Mouse (Mus musculus): ENCODE data around the gene Sbk2.

Gene Sbk2

DNA sequence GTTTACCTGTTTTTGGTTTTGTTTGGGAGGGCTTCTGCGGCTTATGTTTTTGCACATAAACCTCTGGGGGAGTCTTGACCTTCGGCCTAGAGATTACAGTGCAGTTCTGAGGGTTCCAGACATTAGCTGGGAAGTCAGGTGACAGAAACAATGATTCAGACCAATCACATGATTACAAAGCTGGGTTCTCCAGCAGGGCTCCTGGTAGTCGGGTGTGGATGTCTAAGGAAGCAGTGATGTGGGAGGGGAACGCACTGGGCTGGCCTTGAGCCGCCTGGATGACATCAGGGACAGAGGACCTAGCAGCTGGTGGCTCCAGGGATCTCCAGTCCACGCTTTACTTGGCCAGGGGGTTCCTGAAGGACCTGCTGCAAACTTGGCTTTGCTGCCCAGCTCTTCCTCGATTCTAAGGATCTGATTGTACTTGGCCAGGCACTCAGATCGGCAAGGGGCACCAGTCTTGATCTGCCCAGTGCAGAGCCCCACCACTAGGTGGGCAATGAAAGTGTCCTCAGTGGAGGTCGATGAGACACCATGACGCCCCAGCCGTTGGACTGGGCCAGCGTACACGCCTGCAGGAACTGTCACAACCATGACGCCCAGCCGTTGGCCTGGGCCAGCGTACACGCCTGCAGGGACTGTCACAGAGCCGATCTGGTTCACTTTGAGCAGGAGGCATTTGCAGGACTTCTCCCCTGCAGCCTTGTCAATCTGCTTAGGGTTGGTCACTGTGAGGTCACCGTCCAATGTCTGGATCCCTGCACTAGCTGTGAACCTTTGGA lies 13.5 kb downstream of the Sbk2 start:
- no peak for DNase-seq

DNA sequence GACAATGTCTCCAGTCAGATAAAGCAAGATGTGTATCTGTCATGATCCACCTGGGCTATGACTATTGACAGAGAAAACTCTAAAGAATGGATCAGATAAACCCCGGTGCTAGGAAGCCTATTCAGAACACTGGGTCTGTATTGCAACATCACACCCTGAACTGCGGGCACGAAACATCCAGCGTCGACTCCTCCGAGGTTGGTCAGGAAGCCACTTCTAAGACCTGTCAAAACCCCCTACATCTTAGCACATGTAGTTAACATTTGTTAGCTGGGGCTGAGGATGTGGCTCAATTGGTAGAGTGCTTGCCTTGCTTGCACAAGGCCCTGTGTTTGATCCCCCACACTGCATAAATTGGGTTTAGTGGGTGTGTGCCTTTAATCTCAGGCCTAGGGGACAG lies 15.8 kb downstream of the Sbk2 start:
- DNase-seq = no peak

DNA sequence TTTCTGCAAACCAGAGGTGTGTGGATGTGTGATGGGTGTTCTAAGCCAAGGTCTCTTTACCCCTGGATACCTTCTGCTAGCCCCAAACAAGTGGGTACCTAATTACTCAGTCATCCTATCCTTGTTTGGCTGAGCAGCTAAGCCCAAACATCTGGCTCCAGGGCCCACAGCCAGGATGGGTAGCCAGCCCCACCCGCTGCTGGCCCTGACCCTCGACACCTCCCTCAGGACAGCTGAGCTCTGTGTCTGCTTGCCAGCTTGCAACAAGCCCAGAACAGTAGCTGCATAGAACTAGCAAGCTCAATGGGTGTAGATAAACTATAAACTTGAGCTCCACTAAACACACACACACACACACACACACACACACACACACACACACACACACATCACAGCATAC lies 16.4 kb downstream of the Sbk2 start:
- DNase-seq = no peak

DNA sequence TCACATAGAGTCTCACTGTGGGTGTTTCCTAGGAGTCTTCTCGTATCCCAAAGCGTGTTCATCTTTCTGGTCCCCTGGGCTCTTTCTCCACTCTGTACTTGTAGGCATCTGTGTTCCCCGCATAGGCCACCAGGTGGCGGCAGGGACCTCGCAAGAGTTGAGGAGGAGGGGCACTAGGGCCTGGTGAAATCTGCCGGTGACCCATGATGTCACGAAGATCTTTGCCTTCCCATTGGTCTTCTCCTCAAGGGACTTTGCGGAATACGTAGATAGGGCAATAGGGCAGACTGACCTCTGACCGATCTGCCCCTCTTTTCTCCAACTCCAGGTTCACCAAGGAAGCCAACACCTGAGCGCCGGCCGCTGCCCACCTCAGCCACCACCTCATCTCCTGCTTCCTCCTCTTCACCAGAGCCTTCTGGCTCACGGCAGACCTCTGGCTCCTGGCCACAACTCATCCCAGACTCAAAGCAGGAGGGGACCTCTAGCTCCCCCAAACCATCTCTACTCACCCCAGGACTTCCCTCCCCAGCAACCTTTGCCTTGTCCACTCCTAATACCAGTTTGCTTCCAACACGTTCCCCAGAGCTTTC lies 20.9 kb downstream of the Sbk2 start:
- DNase-seq = peak; percentile 98

GRCm38 (mm10) chr7:4942673-4943072 lies 21.5 kb downstream of the Sbk2 start:
- DNase-seq = no peak

GRCm38 (mm10) chr7:4940068-4940479 lies 24.1 kb downstream of the Sbk2 start:
- DNase-seq = peak; percentile 83

DNA sequence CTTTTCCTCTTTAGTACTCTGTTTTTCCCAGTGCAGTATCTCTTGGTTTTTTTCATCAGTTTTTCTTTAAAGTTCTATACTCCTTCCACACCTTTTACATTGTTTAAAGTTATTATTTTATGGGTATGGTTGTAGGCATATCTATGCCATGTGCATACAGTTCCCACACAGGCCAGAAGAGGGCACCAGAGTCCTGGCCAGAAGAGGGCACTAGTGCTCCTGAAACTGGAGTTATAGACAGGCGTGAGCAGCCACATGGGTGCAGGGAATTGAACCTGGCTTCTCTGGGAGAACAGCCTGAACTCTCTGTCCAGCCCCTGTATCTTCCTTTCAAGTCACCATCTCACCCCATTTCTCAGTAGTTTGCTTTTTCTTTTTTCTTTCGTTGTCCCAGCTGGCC lies 25.8 kb downstream of the Sbk2 start:
- DNase-seq = peak; percentile 65

- DNase-seq = no peak
Measured at GRCm38 (mm10) chr7:4937392-4937791, 26.8 kb downstream of the Sbk2 start.

DNA sequence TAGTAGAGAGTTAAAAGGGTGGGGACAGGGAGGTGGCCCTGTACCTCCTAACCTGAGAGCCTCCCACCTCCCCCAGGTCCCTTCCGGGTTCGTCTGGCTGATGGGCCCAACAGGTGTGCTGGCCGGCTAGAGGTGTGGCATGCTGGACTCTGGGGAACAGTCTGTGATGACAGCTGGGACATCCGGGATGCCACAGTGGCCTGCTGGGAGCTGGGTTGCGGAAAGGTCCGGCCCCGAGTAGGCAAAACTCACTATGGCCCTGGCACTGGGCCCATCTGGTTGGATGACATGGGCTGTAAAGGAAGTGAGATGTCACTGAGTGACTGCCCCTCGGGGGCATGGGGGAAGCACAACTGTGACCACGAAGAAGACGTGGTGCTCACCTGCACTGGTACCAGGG lies 27.4 kb downstream of the Sbk2 start:
- peak; percentile 7 for DNase-seq

- no peak for DNase-seq
Measured at GRCm38 (mm10) chr7:4934160-4934914, 29.9 kb downstream of the Sbk2 start.

- DNase-seq = no peak
Measured at GRCm38 (mm10) chr7:4933103-4933502, 31.1 kb downstream of the Sbk2 start.

DNA sequence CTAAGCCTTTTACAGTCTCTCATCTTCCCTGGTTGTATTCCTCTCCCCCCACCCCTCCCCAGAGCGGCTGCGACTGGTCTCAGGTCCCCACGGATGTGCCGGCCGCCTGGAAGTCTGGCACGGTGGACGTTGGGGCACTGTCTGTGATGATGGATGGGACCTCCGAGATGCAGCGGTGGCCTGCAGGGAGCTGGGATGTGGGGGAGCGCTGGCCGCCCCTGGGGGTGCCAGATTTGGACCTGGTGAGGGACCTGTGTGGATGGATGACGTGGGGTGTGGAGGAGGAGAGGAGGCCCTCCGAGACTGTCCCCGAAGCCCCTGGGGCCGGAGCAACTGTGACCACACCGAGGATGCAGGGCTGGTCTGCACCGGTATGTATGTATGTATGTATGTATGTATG lies 35.9 kb downstream of the Sbk2 start:
- no peak for DNase-seq

DNA sequence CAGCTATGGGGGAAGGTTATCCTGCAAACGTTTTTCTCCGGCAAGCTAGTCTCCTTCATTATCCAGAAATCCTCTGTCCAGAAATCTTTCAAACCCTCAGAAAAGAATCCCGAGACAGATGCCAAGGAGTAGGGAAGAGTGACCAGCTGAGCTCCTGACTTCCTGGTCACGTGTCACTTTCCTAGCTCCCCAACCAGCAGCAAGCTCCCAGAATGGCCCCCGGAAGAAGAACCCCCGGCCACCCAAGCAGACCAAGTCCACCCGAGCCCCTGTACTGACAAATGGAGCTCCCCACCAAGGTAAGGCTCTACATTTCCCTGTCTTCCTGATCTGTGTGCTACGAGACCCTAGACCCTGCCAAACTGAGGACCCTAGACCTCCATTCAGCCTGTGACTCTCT lies 36.5 kb downstream of the Sbk2 start:
- no peak for DNase-seq

DNA sequence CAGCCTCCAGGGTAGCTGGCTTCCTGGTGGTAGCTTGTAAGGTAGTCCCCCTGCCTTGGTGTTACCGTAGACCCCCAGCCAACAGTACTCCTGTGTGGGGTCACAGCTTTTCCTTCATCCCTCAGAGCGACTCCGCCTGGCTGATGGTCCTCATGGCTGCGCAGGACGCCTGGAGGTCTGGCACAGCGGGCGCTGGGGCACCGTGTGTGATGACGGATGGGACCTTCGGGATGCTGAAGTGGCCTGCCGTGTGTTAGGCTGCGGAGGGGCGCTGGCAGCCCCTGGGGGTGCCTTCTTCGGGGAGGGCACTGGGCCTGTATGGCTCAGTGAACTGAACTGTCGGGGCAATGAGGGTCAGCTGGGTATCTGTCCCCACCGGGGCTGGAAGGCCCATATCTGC lies 37.4 kb downstream of the Sbk2 start:
- DNase-seq = no peak

GRCm38 (mm10) chr7:4925441-4926381 lies 38.5 kb downstream of the Sbk2 start, which contains the start of gene Ssc5d:
Gene Ssc5d (plus strand): TSS chr7:4925785.
- no peak for DNase-seq

DNA sequence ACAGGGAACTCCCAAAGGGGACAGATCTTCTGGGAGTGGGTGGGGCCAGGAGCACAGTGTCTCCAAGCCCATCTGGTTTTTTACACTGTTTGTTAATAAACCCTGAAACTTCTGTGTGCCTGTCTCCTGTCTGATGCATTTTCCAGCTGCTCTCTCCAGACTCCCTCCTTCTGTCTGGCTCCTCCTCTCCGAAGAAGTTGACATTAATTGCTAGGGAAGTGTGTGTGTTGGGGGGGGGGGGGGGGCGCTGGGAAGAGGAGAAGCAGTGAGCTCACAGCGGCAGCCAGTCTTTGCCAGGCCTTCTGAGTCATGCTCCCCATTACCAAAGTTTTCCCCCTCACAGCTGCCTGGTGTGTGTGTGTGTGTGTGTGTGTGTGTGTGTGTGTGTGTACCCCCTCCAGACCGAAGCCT lies 39.3 kb downstream of the Sbk2 start:
- no peak for DNase-seq

DNA sequence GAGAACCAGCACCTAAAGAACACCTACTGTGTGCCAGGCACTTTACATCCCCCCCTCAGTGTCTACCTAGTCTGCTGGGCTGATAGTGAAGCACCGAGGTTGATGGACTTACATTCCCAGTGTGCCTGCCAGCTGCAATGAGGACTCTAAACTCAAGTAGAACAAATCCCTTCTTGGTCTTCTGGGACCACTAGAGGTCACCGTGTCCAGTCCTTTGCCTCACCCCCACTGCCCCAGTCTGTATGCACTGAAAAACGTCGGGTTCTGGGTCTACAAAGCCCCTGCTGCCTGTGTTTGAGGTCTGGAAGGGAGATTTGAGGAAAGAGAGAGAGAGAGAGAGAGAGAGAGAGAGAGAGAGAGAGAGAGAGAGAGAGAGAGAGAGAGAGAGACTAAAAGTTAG lies 39.7 kb downstream of the Sbk2 start:
- DNase-seq = no peak

GRCm38 (mm10) chr7:4923586-4924364 lies 40.4 kb downstream of the Sbk2 start:
- peak; percentile 69 for DNase-seq

DNA sequence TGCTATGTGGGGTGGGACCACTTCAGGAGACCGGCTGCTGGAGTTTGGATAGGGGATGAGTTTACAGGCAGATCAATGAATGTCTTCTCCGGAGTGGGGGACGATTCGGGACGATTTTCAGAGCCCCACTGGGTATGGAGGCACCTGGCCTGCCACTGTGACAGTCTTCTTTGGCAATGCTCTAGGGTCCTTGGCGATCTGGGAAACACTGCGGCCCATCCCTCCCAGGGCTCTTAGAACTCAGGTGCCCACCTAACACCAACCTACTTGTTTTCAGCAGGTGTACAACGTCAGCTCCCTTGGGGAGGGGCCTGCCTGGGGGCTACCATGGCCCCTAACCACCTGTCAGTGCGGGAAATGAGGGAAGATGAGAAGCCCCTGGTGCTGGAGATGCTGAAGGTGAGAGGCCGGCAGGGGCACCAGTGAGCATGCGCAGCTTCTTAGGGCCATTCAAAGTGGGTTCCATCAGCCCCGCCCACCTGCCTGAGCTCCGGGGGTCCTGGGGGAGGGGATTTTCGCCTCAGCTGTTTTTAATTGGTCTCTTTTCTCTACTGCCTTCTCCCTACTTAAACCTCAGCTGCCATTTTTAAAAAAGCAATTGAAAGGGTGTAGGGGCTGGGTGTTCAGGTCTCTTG lies 41.2 kb downstream of the Sbk2 start:
- DNase-seq = peak; percentile 82

DNA sequence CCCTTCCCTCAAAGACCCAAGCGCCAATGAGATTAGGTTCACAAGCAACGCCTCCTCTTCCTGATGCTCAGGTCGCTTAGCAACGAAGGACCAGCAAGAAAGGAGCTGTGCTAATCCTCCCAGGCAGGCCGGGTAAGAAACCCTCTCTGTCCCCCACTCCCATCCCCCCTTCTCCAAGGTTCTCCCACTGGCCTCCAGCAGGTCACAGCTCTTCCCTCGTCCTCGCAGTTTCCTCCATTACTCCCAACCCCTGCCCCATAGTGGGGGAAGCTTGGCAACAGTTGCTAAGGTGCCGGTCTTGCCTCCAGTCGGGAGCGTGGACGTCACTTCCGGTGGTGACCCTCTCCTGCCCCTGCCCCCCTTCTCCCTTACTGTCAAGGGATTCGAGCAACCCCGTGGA lies 41.7 kb downstream of the Sbk2 start:
- peak; percentile 81 for DNase-seq

GRCm38 (mm10) chr7:4921824-4922482 lies 42.3 kb downstream of the Sbk2 start, which contains the start of gene Nat14:
Gene Nat14 (plus strand): TSS chr7:4922028.
- DNase-seq = no peak

All from cerebellum, adult 8-10 months (tissue).